ENCODE assay signal across 7 mouse cellular contexts in genomic region chr1:163150203-163150855, GRCm38 (mm10).
DNase-seq lines count a peak whose midpoint lies in the region; ATAC-seq lines count a peak whose summit lies in the region.

No protein-coding gene starts in this region.

- no peaks in the 10 kb centered on the region for H3K9me3 ChIP-seq in hindbrain, embryonic 12.5 days (replicated peaks)

- no peak overlapping the region for H3K9ac ChIP-seq in hindbrain, embryonic 12.5 days

- H3K36me3 ChIP-seq in hindbrain, embryonic 12.5 days: no peaks in the 10 kb centered on the region

- no peaks in the 10 kb centered on the region for H3K4me1 ChIP-seq in hindbrain, embryonic 12.5 days

- peak; percentile 92 for ATAC-seq in hindbrain, embryonic 12.5 days (ENCODE audit: low FRiP score)

- no peak overlapping the region for H3K27ac ChIP-seq in hindbrain, embryonic 12.5 days

- WGBS in hindbrain, embryonic 12.5 days: 32% methylated on average over 13 of the region's 13 CpGs

- H3K27me3 ChIP-seq in hindbrain, embryonic 12.5 days: no peaks in the 10 kb centered on the region

- peak overlapping the region; percentile 14 for H3K4me3 ChIP-seq in hindbrain, embryonic 12.5 days

- H3K4me2 ChIP-seq in hindbrain, embryonic 12.5 days (replicated peaks): peak overlapping the region; percentile 42

- DNase-seq in adrenal gland, adult 18-20 months (ENCODE audit: low spot score in 2 of 2): peak; percentile 53 to 55
- DNase-seq in cerebellum, postnatal 14 days: peak; percentile 82 to 85
- DNase-seq in frontal cortex, postnatal 25 days (ENCODE audit: low spot score in 2 of 2): peak; percentile 45 to 70
- DNase-seq in layer of hippocampus, adult 9-11 months: peak; percentile 57
- DNase-seq in lung, postnatal 36 days: peak; percentile 81
- peak; percentile 83 to 89 for DNase-seq in right cerebral cortex, adult 2 months (ENCODE audit: low spot score in 2 of 2)
